Mouse (Mus musculus) heart, adult 9 months (tissue): Measurements from ENCODE around the gene Zc3hc1.

ENCODE experiments used
- DNase-seq, 2 experiments: peaks; one replicate each; pipeline ENCODE4 v3.0.0; 2022; ENCODE audit warnings: low spot score in 2 of 2

The Zc3hc1 gene

DNA sequence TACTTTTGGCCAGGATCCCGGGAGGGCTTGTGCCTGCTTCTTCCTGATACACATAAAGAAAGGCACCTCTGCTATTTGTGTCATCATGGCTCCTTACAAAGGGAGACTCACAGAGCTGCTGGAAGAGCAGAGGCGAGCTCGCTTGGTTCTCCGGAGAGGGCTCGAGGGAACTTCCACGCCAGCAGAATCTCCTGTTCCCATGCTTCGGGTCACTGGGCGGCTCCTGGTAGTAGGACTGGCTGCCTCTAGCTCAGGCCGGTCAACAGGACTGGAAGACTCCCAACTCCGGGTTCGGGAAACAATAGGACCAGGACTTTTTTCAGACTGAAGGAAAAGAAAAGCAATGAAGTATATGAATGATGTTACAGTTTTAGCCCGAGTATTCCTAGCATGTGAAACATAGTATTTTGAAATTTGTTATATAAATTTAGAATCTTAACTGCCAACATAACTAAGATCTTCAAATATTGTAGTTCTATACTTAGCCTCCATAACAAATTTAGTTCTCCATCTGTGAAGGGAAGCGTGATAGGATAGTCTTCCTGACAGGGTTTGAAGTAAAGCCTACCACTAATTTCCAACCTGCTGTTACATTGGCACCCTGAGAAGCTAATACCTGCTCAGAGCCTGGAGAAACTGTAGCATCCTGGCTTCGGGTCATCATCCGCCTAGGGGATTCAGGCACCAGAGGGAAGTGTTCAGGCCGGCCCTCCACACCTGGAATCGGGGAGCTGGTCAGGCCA is 18.0 kb downstream of the Zc3hc1 start:
- DNase-seq = no peak

DNA sequence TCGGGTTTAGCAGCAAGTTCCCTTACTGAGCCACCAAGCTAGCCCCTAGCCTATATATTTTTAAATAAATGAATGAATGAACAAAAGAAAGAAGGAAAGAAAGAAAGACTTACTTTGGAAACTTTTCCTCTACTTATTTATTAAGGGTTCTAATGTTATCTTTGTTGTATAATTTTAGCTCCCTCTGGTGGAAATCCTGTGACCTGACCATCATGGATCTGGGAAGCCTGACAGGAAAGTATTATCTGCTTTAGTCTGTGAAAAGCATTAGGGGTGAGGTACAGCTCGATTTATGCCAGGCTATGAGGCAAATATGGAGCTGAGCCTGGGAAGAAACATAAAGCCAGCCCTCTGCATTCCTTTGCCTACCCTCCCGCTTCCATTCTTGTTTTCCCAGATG is 21.5 kb downstream of the Zc3hc1 start:
- DNase-seq = no peak

DNA sequence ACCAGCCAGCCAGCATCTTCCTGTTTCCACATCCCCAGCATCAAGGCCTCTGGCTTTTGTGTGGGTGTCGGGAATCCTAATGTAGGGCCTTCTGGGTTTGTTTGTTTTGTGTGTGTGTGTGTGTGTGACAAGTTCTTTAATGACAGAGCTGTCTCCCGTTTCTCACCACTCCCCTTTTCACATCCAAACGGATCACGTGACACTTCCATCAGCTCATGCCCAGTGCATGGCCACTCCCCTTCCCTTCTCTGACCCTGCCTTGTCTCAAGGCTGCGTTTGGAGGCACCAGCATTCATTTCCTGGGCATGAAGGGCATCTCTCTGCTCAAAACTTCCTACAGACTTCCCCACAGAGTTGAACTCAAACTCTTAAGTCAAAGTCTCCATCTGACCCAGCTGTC is 27.0 kb downstream of the Zc3hc1 start:
- DNase-seq = no peak

DNA sequence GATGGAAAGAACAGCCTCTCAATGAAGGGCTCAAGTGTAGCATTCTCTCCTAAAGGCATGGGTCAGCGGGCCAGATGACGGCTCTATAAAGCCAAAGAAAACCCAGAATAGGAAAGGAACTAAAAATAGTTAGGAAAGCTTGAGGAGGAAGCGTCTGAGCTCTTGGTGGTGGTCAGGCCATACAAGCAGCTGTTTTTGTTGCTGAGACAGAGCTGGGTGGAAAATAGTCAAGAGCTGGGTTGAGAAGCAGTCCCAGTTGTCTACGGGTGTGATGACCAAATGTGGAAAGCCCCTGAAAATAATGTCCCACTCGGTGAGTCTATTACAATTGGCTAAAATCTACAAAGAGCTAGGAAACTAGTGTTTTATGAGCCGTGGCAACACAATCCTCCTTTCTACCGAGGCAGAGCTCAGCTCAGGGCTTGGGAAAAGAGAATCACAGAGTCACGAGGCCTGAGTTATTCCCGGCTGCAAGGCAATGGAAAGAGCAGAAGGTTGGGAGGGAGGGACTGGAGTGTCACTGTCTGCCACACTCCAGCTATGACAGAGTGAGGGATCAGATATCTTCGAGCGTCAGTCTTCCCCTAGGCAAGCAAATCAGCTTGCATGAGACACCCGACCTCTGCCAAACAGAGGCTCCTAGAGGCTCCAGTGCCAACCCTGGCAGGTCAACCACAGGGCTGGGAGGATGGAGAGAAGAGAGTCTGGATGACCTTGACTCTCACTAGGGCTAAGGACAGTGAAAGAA is 30.9 kb downstream of the Zc3hc1 start:
- peak; percentile 66 to 76 for DNase-seq

DNA sequence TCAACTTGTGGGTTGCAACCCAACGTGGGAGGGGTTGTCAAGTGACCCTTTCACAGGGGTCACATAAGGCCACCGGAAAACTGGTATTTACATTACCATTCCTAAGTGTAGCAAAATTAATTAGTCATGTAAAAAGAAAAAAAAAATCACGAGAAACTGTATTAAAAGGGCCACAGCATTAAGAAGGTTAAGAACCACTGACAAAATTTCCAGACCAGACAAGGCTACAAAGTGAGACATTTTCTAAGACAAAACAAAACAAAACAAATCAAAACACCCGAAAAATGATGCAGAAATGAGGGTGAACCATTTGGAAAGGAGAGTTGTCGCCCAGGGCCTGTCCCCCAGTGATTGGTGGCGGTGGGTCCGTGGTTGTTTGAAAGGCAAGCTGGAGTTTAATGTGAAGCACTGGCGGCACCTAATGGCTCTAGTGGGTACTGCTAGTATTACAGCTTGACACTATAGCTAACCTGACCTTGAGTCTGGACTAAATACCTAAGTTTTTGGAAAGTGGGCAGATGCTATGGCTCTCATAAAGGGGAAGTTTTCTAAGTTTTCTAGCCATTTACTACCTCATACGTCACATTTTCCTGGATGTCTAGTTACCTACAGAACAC is 33.2 kb downstream of the Zc3hc1 start:
- DNase-seq = peak; percentile 59 to 86

DNA sequence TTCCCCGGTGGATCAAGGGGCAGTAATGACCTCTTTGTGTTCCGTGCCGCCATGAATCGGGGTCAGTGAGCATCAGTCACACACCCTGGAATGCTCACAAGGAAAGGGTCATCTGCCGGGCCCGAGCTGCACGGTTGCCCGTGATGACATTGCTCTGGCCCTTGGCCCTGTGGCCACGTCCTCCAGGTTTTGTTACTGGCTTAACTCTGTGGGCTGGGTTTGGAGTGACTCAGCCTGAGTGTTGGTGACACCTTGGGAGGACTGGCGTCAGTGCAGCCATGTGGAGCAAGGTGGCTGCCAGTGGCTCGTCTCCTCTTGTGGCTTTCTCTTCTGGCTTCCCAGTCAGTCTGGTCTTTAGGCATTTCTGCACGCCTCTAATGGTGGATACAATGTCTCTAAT is 34.1 kb downstream of the Zc3hc1 start:
- peak; percentile 25 to 32 for DNase-seq

DNA sequence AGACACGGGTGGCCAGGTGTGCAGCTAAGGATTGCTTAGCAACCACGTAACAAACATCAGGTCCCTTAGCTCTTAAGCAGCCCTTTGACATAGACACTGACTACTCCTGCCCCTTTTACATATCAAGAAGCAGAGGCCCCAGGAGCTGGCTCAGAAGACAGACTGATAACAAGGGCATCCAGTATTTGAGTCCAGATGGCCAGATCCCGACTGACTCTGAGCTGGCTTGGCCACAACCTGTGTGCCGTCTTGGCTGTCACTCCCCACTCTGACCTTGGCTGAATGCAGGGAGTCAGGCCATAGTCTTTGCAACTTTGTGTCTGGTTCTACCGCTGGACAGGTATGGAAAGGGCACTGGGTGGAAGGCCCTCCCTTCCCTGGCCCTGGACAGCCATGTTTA is 34.7 kb downstream of the Zc3hc1 start:
- no peak for DNase-seq

DNA sequence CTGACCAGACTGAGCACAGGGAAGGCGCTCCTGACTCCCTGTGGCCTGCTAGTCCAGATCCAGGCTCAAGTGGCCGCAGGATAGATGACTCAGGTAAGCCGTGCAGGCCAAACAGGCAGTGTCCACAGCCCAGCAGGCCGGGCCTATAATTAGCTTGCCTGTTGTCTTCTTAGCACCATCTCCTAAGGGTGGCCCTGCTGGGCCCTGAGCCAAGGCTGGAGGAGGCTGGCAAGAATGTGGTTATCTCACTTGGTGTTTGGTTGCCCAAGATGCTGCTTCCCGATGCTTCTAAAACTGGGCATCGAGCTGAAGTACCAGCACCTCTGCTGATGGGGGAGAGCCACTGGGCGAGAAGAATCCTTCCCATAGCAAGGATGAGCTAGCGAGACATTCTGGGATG is 35.1 kb downstream of the Zc3hc1 start:
- DNase-seq = peak; percentile 19 to 24

DNA sequence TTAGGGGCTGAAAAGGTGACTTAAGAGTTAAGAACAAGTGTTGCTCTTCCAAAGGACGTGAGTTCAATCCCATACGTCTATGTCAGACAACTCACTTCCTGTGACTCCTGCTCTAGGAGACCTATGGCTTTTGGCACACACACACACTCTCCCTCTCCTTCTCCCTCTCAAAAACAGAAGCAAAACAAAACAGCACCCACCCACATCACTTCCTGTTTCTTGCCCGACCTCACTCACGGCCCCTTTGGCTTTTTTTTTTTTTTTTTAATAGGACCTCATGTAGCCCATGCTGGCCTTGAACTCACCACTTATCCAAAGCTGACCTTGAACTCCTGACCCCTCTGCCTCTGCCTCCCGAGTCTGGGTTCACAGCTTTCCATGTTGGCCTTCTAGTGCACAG is 36.1 kb downstream of the Zc3hc1 start:
- DNase-seq = peak in 1 of 2 experiments; percentile 17

DNA sequence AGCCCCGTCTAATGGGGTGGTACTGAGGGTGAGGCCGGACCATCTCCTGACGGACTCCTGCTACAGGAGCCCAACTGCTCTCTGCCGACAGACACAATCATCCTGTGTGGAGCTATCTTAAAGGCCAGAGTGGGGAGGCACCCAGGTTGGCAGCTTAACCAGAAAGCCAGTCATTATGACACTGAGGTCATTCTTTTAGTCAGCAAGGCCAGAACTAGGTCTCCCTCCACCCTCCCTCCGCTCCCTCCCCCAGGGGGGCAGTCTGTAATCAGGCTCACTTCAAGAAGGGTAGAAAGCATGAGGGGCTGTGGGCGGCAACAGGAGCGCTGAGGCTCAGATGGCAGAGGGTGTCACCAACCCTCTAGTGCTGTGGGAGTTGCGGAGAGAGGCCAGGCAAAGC is 37.2 kb downstream of the Zc3hc1 start:
- no peak for DNase-seq

DNA sequence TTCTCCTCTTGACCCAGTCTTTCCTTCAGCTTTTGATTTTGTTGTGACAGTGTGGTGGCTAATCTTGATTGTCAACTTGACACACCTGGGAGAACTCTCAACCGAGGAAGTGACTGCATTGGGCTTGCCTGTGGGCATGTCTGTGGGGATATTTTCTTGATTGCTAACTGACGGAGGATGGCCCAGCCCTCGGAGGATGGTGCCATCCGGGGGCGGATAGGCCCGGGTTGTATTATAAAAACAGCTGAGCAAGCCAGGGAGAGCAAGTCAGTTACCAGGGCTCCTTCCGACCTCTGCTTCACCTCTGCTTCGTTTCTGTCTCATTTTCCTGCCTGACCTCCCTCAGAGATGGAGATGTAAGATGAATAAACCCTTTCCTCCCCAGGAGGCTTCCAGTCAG is 38.1 kb downstream of the Zc3hc1 start:
- DNase-seq = no peak

DNA sequence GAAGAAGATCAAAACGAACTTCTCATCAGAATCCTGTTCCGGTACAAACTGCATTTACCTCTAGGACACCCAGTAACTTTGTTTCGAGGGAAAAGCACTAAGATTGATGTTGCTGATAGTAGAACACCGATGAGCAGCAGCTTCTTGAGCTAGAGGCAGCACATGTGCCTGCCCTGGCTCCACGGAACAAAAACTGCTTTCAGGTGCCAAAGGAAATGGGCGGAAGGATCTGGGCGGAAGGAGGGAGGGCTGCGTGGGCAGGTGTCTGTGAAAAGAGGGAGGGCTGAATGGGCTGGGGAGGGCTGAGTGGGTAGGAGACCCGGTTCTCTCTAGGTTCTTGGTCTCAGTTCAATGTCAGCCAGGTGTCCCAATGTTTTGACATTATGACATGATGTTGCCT is 39.5 kb downstream of the Zc3hc1 start:
- no peak for DNase-seq

DNA sequence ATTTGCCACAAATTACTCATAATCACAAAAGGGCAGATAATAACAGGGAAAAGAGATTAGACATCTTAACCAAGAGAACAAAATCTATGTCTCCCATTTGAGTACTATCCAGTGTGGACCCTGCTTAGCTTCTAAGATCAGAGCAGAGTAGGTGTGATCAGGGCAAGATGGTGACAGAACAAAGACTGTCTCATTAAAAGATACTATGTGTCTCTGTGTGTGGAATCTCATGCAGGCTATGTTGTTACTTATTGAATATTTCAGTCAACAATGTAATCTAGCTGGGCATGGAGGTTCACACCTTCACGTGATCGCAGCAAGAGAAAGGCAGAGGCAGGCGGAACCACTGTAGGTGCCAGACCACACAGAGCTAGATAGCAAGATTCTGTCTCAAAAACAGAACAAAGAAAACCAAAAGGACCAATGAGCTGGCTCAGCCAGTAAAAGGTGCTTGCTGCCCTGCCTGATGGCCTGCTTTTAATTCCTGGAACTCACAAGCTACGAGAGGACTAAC is 43.5 kb downstream of the Zc3hc1 start:
- DNase-seq = no peak

DNA sequence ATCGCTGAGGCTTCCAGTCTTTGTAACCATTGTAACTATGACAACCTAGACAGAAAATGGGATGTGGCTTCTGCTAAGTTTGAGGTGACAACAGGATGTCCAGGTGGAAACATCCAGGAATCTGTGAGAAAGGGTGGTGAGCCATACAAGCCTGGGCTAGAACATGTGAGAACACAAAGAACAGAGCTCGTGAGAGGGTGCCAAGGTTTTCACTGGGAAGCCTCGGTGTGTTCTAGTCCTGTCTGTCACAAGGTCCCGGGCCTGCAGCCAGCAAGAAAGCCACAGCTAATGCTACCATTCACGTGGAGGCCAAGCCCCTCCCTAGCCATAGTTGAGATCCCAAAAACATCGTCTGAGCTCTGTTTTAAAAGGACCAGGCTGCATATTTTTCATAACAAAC is 44.1 kb downstream of the Zc3hc1 start:
- peak; percentile 27 to 47 for DNase-seq

DNA sequence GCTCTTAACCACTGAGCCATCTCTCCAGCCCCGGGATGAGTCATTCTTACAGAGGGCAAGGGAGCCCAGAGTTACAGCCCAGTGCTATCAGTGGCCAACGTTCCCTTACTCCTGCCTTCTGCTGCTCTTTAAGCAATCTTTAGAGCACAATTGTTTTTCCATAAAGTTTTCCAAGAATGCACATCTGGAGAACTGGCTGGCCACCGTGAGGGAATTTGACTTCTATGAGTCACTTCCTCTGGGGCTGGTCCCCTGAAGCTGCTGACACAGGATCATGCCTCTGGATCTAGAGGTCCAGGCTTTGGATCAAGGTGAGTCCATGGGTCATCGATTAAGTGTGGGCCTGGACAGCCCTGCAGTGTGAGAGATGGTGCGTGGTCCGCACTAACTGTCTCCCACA is 46.8 kb downstream of the Zc3hc1 start:
- peak; percentile 72 to 78 for DNase-seq

DNA sequence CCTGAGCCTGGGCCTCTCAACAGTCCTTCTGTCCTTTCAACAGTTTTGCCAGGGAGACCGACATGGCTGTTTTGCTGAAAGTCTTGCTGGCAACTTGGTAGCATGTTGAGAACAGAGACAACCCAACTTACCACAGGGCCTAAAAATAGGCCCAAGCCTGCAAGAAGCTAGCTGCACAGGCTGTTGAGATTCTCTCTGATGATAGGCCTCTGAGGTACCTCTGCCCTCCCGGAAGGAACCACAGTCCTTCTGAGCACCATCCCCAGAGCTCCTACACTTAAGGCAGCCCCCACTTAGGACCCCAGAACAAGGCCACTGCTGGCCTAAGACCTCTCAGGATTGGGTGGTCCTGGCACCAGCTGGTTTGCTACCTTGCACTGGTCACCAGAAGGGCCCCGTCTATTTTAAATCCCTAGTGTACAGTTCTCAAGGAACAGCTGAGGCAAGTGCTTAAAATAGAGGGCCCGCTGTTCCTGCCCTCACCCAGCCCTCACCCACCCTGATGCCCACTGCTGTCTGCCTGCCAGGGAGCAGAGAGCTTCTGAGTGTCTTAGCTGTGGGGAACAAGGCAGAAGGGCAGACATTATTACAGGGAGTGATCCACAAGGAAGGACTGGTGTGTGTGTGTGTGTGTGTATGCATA is 50.5 kb downstream of the Zc3hc1 start:
- no peak for DNase-seq

DNA sequence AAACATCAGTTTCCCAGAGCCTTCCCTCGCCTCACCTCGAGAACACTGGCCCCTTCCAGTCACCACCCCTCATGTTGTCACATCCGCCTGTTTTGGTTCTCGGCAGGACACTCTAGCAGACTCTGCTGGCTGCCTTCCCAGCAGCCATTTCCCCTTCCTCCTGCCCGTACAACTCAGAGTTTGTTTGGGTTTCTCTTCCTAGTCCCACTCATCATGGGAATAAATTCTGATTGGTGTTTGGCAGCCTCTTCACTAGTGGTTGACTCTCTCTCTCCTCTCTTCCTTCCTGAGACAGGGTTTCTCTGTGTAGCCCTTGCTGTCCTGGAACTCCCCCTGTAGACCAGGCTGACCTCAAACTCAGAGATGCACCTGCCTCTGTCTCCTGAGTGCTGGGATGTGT is 53.9 kb downstream of the Zc3hc1 start:
- peak; percentile 80 to 90 for DNase-seq

DNA sequence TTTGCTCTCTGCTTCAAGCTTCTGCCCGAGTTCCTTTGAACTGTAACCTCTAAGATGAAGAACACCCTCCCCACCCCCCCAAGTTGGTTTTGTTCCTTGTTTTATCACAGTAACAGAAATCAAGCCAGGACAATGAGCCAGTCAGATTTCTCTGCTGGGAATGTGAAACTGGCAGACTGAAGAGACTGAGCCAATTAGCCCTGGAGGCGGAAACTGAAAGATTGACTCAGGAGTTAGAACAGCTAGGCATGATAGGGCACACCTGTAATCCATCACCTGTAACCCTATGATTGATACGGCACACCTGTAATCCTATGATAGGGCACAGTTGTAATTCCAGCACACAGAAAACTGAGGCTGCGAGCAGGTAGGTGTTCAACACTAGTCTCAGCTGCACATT is 58.6 kb downstream of the Zc3hc1 start:
- no peak for DNase-seq

DNA sequence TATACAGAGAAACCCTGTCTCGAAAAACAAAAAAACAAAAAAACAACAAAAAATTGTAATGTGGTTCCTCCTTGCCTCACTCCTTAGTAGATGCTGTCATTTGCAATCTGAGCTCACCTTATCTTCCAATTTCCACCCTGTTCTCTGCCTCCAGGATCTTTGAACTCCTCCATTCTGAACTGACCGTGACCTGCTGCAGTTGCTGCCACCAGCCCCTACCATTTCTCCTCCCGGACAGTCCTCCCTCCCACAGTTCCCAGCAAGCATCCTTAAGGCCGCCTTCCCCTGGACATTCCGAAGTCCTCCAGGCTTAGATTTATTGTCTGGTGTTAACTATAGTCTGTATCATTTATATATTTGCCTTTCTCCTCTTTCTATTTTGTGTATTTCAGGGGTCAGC is 60.1 kb downstream of the Zc3hc1 start:
- no peak for DNase-seq

DNA sequence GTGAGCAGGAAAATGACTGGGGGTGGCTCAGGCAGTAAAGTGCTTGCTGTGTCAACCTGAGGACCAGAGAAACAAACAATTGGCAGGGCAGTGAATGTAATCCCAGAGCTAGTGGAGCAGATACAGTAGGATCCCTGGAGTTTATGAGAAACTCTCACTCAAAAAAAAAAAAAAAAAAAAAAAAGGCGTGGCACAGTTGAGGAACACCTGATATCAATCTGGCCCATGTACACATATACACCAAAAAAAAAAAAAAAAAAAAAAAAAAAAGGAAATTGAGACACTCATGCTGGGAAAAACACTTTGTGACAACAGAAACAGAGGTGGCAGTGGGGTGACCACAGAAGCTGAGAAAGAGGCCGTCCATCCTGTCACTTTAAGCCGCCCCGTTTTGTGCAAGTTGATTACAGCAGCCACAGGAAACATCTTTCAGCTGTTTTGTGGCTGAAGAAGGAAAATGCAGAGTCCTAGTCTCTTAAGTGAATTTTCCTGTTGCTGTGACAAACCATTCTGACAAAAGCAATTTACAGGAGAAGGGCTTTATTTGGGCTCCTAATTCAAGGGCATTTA is 64.8 kb downstream of the Zc3hc1 start:
- DNase-seq = no peak

DNA sequence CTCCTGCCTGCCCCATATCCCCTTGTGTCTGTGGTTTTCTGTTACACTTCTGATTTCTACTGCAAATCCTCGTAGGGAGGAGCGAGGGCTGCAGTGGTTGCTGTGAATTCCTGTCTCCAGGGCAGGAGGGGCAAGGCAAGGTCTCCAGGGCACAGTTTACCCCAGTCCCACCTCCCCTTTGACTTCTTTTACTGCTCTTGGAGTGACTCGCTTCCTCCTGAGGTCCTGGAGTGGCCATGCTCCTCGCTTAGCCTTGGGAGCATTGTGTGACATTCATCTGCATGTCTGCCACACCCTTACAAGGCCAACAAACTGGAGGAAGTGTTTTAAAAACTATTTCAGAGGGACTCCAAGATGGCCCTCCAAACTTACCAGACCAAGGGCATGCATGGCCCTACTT is 69.8 kb downstream of the Zc3hc1 start:
- DNase-seq = no peak

DNA sequence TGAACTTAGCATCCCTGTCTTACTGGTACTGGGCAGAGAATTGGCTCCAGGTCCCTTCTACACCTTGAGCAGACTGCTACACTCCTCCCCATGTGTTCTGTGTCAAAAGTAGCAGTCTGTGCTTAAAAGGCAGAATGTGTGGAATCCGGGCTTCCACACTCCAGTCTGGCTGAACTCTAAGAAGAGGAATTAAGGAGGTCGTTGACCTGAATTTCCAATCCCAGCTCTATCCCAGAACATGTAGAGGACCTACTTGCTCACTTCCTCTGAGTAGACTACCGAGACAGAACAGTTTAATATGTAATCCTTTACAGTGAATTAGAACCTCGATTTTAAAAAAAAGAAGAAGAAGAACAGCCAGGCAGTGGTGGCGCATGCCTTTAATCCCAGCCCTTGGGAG is 71.6 kb downstream of the Zc3hc1 start:
- DNase-seq = no peak
